Mouse (Mus musculus) yolk sac, embryonic 10.5 days (tissue): ENCODE data around the gene Kcnd3.

Experiments used
- DNase-seq: peaks from one replicate; pipeline ENCODE4 v3.0.0-alpha.2; 2017; ENCODE audit warnings: low spot score

Gene Kcnd3

DNA sequence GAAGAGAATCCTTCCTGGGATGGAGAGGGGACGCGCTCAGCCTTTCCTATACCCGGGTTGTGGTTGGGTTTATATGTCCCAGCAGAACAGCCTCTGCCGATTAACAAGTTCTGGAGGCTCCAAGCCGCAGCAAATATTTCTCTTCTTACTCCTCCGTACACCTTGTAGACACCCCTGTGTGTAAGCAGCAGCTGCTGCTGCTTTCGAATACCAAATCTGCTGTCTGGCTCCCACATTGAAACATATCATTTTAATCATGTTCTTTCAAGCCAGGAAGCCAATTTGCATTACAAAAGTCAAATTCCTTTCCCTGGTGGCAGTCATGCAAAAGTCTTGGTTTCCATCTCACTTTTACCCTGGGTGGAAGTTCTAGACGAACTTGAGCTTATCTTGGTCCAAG is 76.7 kb downstream of the Kcnd3 start:
- DNase-seq, result no peak

DNA sequence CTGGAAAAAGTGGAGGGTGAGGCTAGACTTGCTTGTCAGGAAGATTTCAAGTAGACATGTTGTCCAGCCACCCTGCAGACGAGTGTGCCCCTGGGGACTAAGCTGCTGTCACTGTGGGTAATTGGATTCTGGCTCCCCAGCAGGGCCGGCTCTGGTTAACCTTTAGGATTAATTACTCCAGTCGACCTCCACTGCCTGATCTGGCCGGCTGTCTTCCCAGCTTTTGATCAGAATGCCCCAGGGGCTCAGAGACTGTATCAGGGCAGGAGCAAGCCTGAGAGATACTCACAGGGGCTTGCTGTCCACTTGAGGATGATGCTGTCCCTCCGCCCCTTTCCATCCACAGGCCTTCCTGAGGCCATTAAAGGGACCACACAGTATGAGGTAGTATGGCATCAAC is 77.6 kb downstream of the Kcnd3 start:
- DNase-seq, result no peak

DNA sequence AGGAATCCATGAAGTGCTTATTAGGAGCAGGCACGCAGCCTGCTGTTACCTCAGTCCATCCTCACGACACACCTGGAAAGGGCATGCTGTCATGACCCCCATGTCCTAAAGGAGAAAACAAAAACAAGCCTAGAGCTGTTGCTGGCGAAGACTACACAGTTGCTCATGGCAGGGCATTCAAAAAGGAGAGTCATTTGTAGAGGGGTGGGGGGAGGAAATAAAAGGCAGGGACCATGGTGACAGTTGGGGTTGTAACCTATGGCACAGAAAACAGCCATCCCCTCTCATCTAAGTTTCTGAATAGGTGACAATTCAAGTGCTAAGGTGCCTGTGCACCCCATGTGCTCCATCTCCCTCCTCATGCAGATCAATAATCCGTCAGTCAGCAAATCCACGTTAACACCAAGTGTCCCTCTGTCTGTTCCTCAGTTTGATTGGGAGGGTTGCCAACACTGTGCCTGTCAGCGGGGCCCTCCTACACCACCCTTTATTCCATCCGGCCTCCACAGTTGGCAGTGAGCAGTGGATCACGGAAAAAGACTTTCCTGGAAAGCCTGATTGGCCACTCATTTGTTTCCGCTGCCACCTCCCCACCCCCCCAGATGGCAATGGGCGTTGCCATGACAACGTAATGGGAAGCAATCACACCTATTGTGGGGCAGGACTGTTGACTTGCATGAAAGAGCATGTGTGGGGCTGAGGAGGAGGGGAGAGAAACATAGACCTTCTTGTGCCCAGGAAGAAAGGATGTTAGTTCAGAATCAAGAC is 78.4 kb downstream of the Kcnd3 start:
- DNase-seq, result no peak

DNA sequence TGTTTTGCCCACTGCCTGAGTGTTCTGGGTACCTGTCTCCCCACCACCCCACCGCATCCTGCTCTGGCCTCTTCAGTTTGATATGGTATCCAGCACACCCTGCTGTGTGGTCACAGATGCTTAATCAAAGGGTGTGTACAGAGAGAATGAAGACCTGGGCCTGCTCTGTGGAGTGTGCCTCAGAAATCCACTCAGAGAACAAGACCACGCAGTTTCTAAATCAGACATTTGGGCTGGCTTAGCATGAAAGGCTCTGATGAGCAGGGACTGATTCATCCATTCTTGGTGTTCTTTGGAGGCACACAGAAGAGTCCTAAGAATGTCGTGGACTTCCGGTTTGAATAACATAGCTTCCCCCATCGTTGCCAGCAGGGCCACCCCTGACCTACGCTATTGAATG is 86.3 kb downstream of the Kcnd3 start:
- no peak for DNase-seq

DNA sequence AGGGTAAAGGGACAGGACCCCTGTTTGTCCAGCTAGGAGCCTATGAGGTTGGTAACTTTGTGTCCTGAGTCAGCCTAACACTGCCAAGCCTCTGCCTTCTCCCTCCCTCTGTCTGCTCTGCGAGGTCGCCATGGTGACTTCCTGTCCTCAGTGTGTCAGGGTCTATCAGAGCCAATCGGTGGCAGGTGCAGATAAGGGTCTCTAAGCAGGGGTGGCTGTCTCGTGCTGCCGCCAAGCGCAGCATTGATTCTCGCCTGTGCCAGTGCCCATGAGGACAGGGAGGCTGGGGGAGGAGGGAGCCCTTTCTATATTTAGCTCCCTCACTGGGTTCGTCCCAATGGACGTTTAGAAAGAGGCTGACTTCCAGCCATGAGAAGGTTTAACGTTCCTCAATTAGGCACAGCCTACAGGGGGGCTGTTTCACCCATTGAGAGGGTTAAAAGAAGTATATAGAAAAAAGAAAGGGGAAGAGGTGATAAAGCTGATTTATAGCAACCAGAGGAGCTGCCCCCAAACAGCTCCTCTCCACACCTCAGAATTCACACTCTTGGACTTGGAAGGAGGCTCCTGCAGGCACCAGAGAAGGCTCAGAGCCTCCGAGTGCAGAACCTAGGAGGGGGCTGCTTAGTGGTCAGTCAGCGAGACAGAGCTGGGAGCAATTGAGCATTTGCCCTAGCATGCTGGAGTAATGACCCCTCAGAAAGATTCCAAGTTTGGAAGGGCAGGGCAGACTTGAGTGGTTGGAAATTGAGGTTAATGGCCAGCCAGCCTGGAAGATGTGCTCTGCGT is 86.9 kb downstream of the Kcnd3 start:
- no peak for DNase-seq

DNA sequence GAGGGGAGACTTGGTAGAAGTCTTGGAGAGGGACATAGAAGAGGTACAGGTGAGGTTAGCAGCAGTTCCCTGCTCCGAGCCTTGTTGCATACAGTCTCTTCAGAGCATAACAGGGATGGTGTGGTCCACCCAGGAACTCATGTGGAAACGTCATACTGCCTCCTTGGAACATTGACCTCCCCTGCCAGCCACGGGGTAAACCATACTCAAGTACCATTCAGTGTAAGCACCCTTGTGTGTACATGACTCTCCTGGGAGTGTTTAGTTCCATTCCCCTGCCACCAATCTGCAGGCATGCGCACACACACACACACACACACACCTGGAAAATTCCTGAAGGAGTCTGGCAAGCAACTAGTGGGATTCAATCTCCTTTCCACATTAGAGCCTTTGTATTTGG is 90.6 kb downstream of the Kcnd3 start:
- DNase-seq, result no peak

DNA sequence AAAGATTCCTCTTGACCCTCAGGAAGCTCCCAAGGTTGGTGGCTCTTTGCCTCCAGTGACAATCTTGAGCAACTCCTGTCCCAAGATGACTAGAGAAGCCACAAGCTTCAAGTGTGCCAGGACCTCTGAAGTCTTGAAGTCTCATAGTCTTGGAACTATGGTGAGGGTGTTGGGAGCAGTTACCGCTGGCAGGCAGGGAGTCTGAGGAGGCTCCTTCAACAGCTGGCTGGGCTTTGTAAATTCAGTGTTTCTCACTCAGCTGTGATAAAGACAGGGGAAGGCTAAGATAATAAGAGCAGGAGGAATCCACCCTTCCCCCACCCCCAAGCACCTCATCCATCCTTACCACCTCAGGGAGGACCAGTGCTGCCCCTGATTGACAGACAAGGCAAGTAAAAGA is 92.0 kb downstream of the Kcnd3 start:
- DNase-seq, result no peak

DNA sequence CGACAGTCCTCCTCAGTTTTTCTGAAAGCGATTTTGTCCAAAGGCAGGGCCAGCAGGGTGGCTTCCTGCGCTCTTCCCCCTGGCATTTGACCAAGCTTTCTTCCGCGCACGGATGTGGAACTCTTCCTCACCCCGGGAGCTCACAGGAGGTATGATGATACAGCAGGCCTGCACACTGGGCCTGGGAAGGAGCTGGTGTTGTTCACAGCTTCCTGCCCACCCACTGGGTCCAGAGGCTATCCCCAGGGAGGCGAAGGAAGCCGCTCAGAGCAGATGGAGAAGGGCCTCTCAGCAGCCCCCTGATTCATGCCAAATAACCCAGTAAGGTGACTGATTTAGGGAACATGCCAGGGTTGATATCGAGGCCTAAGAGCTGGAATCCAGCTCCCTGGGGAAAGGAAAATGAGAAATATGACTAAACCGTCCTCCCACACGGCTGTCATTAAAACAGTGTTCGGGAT is 94.5 kb downstream of the Kcnd3 start:
- no peak for DNase-seq

DNA sequence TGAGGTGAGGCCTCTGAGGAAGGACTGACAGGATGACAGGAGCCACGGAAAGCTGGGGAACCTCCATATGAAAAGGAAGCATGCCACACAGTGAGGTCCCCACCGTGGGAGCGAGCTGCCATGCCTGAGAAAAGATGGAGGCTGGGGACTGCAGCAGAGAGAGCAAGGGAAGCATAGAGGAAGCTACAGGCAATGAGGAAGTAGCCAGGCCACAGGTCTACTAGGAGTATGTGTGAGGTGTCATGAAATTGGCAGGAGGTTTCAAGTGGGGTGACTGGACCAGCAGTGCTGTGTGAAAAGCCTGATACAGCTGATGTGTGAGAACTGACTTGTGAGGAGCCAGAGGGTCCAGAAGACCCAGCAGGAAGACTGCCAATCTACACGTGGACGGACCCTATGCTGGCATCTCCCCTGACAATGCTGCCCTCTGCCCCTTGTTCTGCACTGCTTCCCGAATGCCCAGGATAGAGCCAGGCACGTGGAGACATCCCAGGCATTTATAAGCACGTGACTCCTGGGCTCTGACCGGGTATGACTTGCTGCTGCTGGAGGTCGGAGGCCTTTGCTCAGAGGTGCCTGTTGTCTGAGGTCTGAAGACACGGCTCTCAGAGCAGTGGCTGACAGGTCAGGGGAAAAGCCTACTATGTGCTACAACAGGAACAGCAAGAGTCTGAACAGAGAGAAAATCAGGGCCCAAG is 96.1 kb downstream of the Kcnd3 start:
- no peak for DNase-seq

DNA sequence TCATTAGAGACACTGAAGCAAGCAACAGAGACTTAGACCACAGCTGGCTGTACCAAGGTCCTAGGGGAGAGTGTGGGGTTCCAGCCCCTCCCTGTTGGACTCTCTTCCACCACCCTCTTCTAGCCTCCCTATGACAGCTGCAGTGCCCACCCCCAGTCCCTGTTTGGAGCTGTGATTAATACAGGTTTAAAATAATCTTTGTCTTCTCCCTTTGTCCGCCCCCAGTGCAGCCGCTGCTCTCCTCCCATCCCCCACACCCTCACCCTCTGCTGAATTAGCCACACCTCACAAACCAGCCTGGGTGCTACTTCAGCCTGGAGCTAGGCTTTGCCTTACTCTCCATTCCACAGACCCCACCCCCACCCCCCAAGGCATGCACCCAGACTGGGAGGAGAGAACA is 107.3 kb downstream of the Kcnd3 start:
- no peak for DNase-seq

DNA sequence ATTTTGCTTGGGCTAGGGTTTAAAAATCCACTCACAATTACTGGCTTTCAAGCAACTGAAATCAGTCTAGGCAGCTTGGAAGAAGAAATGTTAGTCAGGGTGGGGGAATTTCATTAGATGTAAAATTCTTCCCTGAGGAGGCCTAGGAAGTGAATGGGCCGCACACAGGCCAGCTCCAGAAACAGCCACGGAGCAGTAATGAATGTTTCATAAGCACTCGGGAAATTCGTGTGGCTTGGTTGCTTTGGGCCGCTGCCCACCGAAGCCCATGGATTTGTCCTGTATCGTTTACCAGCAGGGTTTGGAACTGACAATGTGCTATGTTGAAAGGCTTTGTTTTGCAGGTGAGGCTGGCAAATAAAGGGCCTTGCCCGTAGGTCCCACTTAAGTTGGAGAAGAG is 114.8 kb downstream of the Kcnd3 start:
- DNase-seq, result no peak

DNA sequence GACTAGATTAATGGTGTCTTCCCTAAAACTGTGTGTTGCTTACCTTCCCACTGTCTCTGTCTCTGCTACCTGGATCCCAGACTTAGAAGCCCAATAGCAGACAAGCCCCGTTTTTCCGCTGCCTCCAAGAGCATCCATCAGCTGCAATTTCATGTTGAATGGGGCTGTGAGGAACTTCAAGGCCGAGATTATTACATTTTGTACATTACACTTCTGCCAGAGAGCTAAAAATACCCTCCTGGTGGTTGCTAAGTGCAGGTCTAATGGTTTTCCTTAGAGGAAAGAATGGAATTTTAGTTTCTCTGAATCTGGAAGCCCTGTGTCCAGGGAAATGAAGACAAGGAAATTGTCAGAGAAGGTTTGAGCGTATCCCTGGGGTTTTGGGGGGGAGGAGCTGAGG is 115.3 kb downstream of the Kcnd3 start:
- no peak for DNase-seq

DNA sequence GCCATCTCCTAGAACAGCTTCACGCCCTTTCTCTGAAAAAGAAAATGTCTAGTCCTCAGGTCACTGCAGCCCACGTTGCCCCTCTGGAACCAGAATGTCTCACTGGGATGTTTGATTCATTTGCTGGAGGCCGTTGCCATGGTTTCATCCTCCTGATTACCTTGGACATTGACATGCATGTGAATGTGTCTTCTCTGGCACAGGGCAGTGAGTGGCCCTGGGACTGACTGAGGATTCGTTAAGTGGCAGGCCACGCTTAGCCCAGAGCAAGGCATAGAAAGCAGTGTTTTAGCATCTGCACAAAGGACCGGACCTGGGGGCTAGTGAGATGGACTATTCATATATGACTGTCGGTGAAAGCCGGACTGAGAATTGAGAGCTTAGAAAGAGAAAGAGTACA is 116.3 kb downstream of the Kcnd3 start:
- no peak for DNase-seq

DNA sequence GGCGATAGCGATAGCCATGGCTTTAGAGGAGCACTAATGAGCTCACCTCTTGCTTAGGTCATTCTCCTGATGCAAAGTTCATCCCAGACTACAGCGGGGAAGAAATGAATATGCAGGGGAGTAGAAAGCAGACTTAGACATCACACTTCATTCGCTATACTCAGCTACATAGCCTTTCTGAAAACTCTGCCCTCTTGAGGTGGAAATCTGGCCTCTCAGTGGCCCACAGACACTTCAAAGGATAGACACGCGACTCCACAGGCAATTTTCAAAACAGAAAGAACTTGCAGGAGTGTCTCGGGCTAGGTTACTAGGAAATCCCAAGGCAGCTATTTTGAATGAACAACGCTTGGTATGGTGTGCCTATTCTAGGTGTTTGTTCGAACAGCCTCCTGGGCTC is 116.7 kb downstream of the Kcnd3 start:
- DNase-seq, result no peak

DNA sequence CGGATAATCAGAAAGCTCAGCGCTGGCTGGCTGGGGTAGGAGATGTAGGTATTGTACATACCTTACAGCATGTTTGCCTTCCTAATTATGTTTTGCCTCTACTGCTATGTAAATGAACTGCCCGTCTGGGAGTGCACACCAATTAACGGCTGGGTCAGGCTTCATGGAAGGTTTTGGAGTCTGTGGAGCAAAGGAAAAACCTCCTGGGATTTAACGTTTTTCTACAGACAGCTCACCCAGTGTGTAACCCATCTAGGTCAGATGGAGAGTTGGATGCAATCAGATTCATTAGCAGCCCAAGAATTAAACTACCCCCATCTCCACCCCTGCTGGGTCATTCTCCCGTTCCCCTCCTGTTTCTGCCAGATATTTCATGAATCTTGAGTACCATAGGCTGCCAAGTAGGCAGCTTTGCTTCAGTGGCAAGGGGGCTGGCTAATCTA is 117.2 kb downstream of the Kcnd3 start:
- DNase-seq, result no peak

DNA sequence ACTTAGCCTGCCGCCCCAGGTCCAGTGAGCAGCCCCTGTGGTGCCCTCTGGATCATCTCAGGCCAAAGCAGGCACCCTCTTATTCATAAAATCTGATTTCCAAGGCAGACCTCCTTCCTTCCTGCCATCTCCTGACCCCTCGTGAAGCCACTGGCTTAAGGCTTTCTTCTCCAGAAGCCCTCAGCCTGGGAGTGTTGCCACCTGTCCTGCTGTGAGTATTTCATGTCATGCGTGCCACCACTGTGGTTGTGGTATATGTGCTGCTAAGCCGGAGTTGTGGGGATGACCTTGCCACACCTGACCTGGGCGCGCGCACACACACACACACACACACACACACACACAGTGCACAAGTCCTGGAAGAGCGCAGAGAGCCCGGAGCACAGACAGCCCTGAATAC is 117.8 kb downstream of the Kcnd3 start:
- DNase-seq, result no peak

DNA sequence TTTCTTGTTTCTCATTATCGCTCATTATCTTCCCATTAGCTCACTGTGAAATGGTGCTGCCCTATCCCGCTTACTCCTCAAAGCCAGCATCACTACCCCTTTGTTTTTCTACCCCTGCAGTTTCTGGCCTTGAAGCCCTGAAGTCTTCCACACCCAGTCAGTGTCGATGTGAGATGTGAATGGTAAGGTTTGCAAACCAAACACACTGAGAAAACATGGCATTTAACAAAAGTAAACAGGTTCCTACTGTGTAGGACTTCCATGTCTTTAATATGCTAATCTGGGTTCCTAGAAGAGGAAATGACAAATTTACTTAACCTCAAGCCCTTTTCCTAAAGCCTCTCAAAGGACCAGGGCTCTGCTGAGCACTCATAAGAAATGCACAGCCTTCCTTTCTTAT is 118.7 kb downstream of the Kcnd3 start:
- DNase-seq, result no peak

DNA sequence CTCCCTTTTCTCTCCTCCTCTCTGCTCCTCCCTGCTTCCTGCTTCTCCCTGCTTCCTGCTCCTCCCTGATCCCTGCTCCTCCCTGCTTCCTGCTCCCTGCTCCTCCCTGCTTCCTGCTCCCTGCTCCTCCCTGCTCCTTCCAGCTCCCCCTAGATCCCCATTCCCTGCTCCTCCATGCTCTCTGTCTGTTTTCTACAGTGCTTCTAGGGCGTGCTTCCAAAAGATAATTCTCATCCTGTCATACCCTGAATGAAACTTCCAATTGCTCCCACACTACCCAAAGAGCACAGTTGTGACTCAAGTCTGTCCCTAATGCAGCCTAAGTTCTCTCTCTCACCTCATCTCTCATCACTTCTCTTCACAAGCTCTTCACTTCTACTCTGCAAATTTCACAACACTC is 119.8 kb downstream of the Kcnd3 start:
- DNase-seq, result no peak

DNA sequence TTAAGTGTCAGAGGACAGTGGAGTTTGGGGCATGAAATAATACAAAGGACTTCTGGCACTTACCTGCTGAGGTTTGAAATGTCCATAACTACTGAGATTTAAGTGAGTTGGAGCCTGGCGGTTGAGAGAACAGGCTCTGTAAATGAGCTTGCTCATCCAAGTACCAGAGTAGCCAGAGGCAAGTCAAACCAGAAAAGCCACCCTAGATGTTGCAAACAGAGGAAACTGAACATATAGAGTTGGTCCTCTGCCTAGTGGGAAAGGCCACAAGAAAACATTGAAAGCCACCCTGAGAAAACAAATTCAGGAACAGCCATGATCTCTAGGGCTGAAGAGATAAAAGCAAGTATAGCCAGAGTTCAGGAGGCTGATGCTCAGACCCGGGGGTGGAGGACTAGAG is 121.0 kb downstream of the Kcnd3 start:
- DNase-seq, result no peak

DNA sequence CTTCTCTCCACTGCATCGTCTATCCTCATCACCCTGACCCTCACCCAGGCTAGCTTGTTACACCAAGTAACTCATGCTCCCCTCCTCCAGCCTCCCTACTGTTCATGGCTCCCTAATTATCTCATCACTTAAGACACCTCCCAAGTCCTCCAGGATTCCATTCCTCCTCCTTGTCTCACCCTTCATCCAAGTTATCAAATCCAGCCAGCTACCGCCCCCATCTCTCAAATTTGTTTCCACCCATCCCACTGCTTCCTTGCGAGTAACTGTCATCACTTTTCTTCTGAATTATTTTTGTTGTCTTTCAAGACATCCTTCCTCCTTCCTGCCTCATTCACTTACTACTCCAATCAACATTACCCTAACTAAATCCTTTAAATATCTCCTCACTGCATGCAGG is 126.2 kb downstream of the Kcnd3 start:
- no peak for DNase-seq

DNA sequence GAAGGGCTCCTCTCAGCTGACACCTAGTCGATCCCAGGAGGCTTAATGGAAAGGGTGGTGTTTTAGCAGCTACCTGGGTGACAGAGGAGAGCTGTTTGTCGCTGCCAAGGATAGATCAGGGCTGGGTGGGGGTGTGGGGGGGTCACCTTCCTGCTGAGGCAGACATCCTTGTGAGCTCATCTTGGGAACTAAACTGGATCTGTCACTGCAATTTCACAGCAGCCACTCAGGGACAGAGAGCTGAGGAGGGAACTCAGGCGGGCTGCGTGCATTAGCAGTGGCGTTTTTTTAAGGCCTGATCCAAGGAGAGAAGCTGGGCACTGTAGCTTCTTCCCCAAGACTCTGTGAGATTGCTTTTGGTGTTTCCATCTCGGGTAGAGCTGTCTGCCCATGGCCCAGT is 129.0 kb downstream of the Kcnd3 start:
- DNase-seq, result no peak

DNA sequence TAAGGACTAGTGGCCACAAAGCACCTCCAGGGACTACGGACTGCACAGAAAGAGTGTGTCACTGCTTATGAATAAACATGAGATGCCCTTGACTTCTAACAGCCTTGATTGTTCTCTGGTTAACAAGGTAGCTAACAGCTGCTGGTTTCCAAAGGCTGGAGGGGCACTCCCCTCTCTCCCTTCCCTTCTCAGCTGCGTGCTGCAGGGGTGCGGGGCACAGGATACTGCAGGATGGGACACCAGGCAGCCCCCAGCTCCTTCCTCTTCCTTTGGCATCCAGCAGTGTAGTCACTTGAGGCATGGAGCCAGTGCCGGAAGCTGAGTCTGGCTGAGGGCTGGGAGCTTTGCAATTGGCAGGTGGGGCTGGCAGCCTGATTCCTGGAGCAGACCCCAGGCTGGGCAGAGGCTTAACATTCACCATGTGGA is 133.6 kb downstream of the Kcnd3 start:
- DNase-seq, result no peak
